Mouse (Mus musculus) right cerebral cortex, postnatal 25 days (tissue): ENCODE results near the gene Hist1h2bq.
A peak's percentile ranks its signal among the peaks of the same experiment; 100 is the strongest.

Experiments used
- DNase-seq: peaks from one replicate; pipeline ENCODE4 v3.0.0; 2022

Hist1h2bq gene

DNA sequence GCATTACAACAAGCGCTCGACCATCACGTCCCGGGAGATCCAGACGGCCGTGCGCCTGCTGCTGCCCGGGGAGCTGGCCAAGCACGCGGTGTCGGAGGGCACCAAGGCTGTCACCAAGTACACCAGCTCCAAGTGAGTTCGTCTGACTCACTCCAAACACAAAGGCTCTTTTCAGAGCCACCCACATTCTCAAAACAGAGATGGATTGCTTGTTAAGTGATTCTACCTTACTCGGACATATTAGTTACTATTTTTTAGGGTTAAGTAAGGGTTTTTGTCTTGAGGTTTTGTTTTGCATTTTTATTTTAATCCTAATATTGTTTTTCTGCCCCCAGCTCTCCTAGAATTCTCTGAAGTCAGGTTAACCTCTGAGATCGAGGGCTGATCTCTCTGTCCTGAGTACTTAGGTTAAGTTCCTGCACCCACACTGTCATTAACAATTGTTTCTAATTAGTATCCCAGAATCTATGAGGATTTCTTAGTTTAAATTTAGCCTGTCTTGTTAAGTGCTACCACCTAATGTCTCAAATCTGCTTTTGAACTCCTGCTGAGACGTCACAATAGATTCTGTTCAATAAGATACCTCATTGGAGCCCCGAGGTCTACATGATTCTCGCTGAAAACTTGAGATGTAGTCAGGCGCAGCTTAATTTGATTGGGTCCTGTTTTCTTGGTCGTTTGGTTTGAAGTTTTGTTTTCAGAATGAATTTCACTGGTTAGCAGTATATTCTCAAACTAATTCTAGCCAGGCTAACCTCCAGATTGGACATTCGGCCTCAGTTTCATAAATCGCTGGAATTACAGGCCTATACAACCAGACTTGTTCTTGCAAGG lies 22.0 kb downstream of the Hist1h2bq start:
- DNase-seq, result no peak

DNA sequence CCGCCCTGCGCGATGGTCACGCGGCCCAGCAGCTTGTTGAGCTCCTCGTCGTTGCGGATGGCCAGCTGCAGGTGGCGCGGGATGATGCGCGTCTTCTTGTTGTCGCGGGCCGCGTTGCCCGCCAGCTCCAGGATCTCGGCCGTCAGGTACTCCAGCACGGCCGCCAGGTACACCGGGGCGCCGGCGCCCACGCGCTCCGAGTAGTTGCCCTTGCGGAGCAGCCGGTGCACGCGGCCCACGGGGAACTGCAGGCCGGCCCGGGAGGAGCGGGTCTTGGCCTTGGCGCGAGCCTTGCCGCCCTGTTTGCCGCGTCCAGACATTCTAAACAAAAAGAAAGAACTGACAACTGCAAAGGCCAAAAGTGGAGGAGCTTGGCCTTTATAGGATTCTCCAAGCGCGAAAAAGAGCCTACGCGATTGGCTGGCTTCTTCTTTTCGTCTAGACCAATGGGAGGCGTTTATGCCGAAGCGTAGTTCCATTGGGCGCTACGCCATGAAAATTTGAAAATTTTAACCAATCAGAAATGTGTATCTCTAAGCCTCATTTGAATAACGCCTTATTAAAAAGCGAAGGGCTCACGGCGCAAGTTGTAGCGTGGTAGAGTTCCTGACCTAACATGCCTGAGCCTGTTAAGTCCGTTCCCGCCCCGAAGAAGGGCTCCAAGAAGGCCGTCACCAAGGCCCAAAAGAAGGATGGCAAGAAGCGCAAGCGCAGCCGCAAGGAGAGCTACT lies 22.9 kb downstream of the Hist1h2bq start, which contains the start of the genes Hist1h2an and Hist1h2bp:
TSS of gene Hist1h2an (minus strand) at position 320 of the 731 bp plus-strand sequence.
TSS of gene Hist1h2bp (plus strand) at position 563 of the 731 bp plus-strand sequence.
- peak; percentile 86 for DNase-seq

DNA sequence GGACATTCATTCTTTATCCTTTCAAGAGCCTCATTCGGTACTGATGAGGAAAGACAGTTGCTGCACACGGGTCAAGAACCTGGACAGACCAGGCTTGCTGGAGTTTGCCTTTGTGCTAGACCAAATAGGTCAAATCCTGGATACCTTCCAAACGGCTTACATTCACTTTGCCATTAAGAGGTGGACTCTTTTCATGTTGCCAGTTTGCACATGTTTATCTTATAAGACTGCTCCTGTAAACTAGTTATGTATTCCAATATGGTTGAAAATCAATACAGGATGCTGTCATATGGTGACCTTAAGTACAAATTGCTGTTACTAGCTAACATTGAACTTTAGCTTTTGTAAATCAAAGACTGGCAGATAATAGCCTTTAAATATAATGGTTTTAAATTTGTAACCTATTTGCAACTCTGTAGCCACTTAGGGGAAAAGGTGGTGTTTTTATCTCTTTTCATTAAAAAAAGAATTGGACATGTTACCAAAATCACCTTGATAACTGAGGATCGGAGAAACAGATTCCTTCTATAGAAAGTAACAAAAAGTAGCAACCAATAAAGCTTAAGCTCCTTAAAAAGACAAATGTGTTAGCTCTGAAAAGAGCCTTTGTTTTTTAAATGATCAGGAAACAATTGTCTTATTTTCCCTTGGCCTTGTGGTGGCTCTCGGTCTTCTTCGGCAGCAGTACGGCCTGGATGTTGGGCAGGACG lies 23.7 kb downstream of the Hist1h2bq start:
- no peak for DNase-seq

DNA sequence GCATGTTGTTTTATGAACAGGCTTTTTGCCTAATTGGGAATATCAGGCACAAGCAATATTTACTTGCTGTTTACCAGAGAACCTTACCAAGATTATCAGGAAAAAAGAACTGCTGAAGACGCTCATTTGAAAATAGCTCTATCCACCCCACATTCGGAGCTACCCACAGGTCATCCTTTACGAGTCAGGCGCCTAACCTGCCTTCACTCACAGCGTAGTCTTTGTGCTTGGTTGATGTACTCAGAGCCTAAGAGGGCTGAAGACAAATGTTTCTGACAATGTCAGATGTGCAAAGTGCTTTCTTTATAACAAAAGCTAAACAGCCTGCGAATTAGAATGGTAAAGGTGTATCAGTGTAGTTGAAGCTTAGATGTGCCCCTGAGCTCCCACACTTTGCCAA lies 25.7 kb downstream of the Hist1h2bq start:
- DNase-seq, result no peak

DNA sequence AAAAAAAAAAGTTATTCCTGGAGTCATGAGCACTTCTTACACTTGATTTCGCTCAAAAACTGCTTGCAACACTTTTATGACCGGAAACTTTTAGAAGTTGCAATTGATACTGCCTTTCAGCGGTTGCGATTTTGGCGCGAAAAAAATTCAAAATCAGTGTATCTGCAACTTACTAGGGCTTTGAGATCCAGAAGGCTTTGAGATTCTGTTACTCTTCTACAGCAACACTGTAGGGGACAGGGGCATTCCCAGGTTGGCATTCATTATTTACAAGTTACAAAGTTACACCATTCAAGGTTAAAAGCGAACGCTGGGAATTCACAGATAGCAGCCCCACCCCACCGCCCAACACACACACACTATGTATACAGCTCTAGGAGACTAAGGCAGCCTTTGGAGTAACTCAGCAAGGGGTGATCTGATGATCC lies 26.2 kb downstream of the Hist1h2bq start:
- DNase-seq, result no peak

DNA sequence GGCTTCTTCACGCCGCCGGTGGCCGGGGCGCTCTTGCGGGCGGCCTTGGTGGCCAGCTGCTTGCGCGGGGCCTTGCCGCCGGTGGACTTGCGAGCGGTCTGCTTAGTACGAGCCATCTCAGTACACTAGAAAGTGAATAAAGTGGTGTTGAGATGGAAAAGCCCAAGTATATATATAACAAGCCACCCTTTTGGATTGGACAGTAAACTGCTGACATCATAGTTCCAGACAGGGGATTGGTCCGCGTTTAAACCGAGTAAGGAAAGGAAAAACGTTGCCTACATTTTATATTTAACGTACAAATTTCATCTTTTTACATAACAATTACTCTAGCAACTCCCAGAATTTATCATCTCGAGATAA lies 26.8 kb downstream of the Hist1h2bq start, which contains the start of gene Hist1h3i:
TSS of gene Hist1h3i (minus strand) at position 116 of the 363 bp plus-strand sequence.
- DNase-seq, result peak; percentile 45

DNA sequence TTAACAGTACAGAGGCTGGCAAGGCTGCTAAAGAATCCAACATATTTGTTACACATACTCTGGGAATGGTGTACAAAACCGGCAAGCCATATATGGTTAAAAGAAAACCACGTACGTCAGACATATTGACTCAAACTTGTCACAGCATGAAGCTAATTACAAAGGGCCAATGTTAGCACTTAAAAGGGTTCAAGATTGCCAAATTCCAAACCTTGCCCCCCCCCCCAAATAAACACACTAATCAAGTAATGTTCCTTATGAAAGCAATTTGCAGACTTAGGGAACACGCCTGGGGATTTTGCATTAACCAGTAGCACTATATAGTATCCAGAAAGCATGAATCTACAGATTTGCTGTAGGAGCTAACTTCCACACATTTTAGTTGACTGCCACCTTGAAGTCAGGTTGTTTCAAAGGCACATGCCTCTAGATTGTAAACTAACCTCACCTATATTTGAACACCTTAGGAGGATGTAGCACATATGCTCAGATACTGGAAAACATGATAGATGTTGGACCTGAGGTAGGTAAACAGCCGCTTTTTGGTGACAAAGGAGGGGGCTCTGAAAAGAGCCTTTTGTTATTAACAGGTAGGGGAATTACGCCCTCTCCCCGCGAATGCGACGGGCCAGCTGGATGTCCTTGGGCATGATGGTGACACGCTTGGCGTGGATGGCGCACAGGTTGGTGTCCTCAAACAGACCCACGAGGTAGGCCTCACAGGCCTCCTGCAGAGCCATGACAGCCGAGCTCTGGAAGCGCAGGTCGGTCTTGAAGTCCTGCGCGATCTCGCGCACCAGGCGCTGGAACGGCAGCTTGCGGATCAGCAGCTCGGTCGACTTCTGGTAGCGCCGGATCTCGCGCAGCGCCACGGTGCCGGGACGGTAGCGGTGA lies 27.4 kb downstream of the Hist1h2bq start:
- DNase-seq, result peak; percentile 20

DNA sequence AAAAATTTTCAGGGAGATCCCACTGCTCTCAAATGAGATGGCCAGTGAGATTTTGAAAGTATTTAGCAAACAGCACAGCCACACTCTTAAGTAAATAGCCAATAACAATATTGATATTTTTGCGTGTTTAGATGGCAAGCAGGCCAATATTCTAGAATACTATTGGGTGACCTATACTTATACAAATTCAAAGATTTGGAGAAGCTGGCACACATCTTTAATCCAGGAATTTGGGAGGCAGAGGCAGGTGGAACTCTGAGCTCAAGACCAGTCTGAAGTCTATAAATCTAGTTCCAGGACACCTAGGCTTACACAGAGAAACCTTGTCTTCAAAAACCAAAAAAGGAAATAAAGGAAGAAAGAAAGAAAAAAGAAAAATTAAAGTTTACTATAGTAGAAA lies 28.4 kb downstream of the Hist1h2bq start:
- DNase-seq, result no peak

DNA sequence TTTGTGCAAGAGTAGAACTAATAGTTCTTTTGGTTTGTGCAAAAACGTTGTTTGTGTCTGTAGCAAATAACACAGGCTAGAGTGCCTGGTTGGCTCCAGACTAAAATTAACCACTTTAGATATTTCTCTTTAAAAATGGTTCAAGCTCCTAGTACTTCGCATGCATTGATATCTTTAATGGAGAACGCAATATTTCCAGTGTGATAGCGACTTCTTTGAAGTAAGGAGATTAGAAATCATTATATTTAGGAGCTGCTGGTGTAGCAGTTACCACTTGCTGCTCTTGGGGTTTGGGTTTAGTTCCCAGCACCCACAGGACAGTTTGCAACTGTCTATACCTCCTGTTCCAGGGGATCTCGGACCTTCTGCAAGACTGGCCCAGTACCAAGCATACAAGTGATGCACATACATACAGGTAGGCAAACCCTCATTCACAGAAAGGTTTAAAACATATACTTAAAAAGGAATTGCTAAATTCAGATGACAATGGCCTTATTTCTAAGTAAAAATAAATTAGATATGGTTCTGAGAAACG lies 28.9 kb downstream of the Hist1h2bq start:
- no peak for DNase-seq

DNA sequence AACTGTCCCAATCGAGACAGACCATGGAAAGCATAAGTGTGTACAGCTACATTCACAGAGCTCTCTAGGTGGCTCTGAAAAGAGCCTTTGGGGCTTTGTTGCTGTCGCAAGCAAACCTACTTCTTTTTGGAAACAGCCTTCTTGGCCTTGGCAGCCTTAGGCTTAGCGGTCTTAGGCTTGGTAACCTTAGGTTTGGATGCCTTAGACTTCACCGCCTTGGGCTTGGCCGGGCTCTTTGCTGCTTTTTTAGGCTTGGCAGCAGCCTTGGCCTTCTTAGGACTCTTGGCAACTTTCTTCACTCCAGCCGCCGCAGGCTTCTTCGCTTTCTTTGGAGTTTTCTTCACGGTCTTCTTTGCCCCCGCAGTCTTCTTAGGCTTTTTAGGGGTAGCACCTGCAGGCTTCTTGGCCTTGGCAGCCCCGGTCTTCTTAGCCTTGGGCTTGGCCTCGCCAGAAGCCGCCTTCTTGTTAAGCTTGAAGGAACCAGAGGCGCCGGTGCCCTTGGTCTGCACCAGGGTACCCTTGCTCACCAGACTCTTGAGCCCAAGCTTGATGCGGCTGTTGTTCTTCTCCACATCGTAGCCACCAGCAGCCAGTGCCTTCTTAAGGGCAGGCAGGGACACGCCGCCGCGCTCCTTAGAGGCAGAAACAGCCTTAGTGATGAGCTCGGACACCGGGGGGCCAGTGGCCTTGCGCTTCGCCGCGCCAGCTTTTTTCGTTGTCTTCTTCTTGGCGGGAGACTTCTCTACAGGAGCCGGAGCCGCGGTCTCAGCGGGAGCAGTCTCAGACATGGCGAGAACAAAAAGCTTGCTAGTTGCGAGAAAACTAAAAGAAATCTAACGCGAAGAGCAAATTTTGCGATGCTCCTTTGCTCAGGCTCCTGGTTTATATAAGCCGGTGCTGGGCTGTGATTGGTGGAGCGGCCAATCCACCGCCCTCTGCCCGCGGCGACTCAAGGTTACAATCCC lies 29.9 kb downstream of the Hist1h2bq start, which contains the start of gene Hist1h1b:
TSS of gene Hist1h1b (minus strand) at position 859 of the 965 bp plus-strand sequence.
- DNase-seq, result peak; percentile 56

DNA sequence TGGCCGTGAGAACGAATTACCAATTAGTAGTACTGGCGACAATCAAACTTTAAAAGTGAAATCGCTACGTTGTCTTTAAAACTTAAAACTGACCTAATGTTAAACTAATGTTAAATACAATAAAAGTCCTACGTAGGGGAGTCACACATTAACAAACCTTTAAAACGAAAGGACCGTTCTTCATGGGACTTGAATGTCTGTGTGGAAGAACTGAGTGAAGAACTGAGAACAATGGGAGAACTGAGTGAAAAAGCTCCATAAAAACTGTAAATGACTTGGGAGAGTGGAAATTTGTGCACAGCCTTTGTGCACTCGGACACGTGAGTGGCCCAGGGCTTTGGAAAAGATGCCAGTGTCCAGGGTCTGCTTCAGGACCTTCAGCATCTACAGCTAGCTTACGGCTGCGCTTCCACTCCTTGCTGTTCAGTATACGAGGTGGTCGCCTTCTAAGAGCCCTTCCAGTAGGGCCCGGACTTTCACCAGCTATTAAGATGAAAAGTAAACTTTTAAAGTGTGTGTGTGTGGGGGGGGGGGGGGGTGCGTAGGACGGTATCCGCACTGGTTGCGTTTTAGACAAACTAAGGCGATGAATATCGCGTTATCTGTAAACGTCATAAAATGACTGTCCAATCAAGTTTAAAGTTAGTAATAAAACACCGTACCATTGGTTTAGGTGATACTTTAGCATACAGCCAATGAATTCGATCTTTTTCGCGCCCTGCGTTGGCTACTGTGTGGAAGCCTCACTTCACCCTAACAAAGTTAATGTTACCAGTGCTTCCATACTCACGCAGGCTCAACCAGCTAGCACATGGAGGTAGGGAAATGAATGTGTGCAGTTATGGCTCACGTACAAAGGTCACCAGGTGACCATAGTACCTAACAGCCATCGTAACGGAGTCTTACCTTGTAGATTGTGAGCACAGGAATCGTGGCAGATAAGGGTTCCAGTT lies 30.9 kb downstream of the Hist1h2bq start:
- DNase-seq, result peak; percentile 61
